Mouse (Mus musculus): ENCODE data around the gene Cx3cr1.

The Cx3cr1 gene

GRCm38 (mm10) chr9:120083158-120083894 is 13.6 kb upstream of the Cx3cr1 start:
- in situ Hi-C loops (cut with MboI; ENCODE audit: low sequenced_read_pairs), result no loop called here

DNA sequence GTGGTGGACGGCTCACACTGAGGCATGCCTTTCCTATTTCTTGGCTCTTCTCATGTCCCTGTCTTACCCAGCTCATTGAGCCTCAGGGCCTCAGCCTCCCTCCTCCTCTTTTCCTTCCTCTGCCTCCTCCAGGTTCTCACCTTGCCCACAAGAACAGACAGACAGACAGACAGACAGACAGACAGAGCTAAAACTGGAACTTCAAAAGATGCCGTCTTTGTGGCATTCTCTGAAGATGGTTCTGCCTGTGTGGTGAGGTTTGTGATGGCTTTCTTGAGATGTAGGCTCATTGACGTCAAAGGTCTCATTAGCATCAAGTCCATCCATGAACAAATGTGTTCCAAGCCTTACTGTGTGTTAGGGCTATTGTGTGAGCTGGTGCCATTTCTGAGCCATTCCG is 13.0 kb upstream of the Cx3cr1 start:
- in situ Hi-C loops (cut with MboI; ENCODE audit: low sequenced_read_pairs), result no loop called here

DNA sequence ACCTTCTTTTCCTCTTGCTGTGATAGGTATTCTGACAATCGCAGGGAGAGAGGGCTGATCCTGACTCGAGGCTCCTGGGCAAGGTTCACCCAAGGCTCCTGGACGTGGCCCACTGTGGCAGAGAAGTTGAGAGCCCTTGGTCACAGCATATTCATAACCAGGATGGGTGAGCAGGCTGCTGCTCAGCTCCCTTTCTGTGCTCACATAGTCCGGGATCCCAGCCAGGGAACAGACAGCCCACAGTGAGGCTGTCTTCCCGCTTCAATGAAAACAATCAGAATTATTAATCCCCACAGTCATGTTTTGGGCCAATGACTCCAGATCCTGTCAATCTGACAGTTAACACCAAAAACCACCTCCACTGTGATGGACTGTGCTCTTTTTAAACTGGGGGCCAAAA is 12.3 kb upstream of the Cx3cr1 start:
- in situ Hi-C loops (cut with MboI; ENCODE audit: low sequenced_read_pairs), result no loop called here

DNA sequence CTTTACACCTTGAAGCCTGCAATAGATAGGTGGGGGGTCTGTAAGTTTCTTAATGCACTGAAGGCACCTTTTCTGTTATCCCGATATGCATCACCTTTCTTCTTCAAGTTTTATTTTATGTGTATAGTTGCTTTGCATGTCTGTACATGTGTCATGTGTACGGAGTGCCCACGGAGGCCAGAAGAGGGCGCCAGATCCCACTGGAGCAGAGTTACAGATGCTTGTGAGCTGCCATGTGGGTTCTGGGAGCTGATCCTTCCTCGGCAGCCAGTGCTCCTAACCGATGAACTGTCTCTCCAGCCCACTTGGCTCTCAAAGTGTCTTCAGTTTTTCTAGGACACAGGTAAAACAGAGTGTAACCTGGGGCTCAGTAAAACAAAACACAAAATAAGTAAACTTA is 11.6 kb upstream of the Cx3cr1 start:
- in situ Hi-C loops (cut with MboI; ENCODE audit: low sequenced_read_pairs), result no loop called here

- in situ Hi-C loops (cut with MboI; ENCODE audit: low sequenced_read_pairs), result no loop called here
These were observed 10.9 kb upstream of the Cx3cr1 start for GRCm38 (mm10) chr9:120080546-120081108.

- in situ Hi-C loops (cut with MboI; ENCODE audit: low sequenced_read_pairs), result no loop called here
These were observed 10.2 kb upstream of the Cx3cr1 start for GRCm38 (mm10) chr9:120079901-120080300.

DNA sequence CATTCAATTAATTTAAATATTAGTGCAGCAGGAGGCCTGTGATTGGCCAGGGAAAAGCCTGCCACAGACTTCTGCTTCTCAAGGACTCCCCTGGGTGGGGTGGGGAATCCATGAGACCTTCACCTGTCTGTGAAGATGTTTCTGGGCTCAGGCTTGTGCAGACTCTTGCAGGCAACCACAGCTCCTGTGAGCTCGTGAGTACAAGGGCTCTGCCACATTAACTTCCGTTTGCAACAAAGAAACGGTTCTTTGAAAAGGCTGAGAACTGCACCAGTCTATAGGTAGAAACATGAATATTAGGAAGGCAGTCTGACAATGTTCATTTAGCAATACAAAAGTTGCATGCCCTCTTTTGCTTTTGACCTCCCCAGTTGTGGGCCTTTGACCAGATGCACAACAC is 8.6 kb upstream of the Cx3cr1 start:
- in situ Hi-C loops (cut with MboI; ENCODE audit: low sequenced_read_pairs), result no loop called here

GRCm38 (mm10) chr9:120074516-120074915 is 4.8 kb upstream of the Cx3cr1 start:
- in situ Hi-C loops (cut with MboI; ENCODE audit: low sequenced_read_pairs), result loop anchor here (5.0 kb wide), 1 partner anchor 47 kb away; no protein-coding TSS in a partner anchor

- in situ Hi-C loops (cut with MboI; ENCODE audit: low sequenced_read_pairs), result loop anchor here (5.0 kb wide), 1 partner anchor 46 kb away; no protein-coding TSS in a partner anchor
These were observed 3.5 kb upstream of the Cx3cr1 start for GRCm38 (mm10) chr9:120073169-120073568.

- in situ Hi-C loops (cut with MboI; ENCODE audit: low sequenced_read_pairs), result loop anchor here (5.0 kb wide), 1 partner anchor 44 kb away; no protein-coding TSS in a partner anchor
These were observed 1.6 kb upstream of the Cx3cr1 start for GRCm38 (mm10) chr9:120071251-120071650.

DNA sequence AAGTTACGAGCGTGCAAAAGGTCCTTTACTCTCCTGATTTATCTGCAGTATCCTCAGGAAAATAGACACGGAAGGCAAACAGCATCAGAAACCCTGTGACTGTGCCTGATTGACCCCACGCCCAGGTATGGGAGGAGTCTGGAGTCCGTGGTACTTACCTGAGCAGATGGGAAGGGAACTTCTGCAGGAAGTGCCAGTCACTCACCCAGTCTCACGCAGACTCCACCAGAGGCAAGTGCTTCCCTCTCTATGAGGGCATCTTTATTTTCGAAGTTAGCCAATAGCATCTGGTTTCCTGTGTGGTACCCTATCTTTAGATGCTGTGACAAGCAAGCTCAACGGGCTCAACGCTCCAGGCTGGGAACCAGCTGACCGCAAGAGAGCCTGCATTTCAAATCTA is 1.6 kb downstream of the Cx3cr1 start:
- in situ Hi-C loops (cut with MboI; ENCODE audit: low sequenced_read_pairs), result no loop called here

GRCm38 (mm10) chr9:120067609-120068008 is 2.1 kb downstream of the Cx3cr1 start:
- in situ Hi-C loops (cut with MboI; ENCODE audit: low sequenced_read_pairs), result no loop called here

- in situ Hi-C loops (cut with MboI; ENCODE audit: low sequenced_read_pairs), result no loop called here
These were observed 5.4 kb downstream of the Cx3cr1 start for GRCm38 (mm10) chr9:120064317-120064716.

GRCm38 (mm10) chr9:120058730-120059129 is 10.9 kb downstream of the Cx3cr1 start:
- in situ Hi-C loops (cut with MboI; ENCODE audit: low sequenced_read_pairs), result no loop called here

- in situ Hi-C loops (cut with MboI; ENCODE audit: low sequenced_read_pairs), result no loop called here
These were observed 13.5 kb downstream of the Cx3cr1 start for GRCm38 (mm10) chr9:120056201-120056600.

DNA sequence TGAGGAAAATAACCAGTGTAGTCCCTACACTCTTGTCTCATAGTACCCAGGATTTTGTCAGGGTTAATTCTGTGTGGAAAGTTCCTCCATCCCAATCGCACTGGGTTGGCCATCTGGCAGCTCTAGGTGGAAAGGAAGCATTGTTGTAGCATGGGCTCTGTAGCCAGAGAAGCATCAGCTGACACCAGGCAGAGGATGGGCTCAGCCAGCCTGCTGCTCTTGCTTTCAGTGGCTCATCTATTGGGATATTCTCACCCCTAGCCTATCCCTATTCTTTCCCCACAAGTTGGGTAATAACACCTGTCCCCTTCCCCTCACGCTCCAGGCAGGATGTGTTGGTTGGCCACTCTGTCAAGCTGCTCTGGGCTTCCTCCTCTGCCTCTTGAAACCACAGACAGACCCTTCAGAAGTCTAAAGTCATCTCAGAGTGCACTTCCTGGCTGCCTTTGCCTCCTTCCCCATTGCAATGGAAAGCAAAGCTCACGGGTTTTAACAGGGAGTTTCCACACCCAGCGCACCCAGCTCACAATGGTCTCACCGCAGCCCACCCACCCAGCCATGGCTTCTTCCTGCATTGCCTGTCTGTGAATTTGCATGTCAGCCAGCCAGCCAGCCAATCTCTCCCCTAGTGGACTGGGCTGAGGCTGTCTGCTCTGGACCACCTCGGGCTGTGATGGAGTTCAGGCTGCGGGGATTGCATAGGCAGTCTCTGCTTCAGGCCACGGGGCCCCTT is 15.0 kb downstream of the Cx3cr1 start:
- in situ Hi-C loops (cut with MboI; ENCODE audit: low sequenced_read_pairs), result no loop called here

GRCm38 (mm10) chr9:120049407-120049806 is 20.3 kb downstream of the Cx3cr1 start:
- in situ Hi-C loops (cut with MboI; ENCODE audit: low sequenced_read_pairs), result no loop called here

- in situ Hi-C loops (cut with MboI; ENCODE audit: low sequenced_read_pairs), result no loop called here
These were observed 21.2 kb downstream of the Cx3cr1 start for GRCm38 (mm10) chr9:120048495-120048894.

- in situ Hi-C loops (cut with MboI; ENCODE audit: low sequenced_read_pairs), result no loop called here
These were observed 26.6 kb downstream of the Cx3cr1 start for GRCm38 (mm10) chr9:120043115-120043514.

DNA sequence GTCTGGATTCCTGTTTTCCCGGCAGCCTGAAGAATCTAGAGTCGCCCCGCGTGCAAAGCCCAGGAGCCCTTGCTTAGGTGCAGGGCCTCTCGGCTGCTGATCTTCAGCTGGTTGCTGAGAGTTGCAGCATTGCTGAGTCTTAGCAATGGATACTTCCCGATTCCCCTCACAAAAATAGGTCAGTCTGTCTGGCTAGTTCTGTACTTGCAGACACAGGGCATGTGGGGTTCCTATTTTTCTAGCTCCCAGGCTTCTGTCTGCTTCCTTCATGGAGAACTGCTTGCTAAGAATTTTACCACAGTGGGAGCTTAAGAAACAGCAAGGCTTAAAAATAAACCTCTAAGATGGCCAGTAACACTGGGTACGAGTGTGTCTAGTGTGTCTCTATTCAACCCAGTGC is 32.3 kb downstream of the Cx3cr1 start:
- in situ Hi-C loops (cut with MboI; ENCODE audit: low sequenced_read_pairs), result no loop called here

DNA sequence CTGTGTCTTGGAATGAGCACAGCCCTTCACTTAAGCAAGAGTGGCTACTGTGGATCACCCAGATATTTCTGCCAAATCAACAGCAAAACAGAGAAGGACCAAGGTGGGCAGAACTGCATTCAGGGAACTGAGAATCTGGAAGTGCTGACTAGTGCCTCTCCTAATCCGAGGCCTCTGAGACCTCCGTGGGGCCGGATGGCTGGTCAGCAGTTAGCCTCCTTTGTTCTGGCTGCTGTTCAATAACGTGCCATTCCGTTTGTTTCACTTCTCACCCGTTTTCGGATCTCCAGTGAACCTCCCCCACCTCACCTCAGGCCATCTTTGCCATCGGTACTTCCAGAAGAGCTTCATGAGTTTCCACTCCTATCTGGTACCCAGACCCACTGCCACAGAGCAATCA is 35.3 kb downstream of the Cx3cr1 start:
- in situ Hi-C loops (cut with MboI; ENCODE audit: low sequenced_read_pairs), result no loop called here

DNA sequence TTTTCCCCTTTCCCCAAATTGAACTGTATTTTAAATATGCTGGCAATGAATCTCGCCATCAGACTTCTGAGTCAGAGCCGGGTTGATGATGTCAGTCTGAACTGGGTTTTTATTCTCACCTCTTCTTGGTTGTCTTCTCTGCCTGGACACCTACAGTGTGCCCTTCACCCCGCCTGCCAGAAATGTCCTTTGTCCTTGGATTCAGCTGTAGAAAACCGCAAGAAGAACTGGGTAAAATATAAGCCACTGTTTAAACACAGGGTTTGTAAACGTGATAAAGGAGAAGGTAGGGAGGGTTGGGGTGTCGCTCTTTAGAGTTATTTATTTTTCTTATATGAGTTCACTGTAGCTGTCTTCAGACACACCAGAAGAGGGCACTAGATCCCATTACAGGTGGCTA is 37.0 kb downstream of the Cx3cr1 start:
- in situ Hi-C loops (cut with MboI; ENCODE audit: low sequenced_read_pairs), result no loop called here
